Mouse (Mus musculus): ENCODE results near the gene Cd164. TPM values are rescaled to one million over a fixed set of nuclear protein-coding genes. Genes with fewer than 3 reads are reported as not detected.

Cd164 gene
- 124 TPM for polyA plus RNA-seq (2014; fragmentation: Illumina TruSeq; extraction: RNeasy Lipid Tissue Mini Kit (QIAGEN cat#74804); ENCODE audit: low read depth, low replicate concordance)

DNA sequence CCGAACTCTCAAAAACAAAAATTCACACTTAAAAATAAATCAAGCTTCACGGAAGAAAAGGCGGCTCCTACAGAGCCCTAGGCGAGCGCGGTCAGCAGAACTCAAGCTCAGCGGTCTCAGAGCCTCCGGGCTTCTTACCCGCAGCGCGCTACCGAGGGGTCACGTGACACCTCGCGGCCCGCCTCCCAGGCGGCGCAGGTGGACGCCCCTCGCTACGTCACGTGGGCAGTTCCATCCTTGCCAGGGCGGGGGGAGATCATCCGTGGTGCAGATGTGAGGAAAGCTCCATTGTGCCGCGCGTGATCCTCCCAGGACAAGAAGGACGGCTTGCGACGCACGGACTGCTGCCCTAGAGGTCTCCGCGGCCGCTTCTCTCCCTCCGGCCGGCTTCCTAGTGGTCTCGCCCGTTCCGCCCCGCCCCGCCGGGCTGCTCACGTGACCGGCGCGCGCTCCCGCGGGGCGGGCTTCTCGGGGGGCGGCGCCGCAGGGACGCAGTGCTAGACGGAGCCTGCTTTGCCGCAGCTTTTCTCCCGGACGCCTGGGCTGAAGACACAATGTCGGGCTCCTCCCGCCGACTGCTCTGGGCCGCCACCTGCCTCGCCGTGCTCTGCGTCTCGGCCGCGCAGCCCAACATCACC lies at the start of gene Cd164:
Gene Cd164 (plus strand): TSS at position 434 of the 638 bp plus-strand sequence.

DNA sequence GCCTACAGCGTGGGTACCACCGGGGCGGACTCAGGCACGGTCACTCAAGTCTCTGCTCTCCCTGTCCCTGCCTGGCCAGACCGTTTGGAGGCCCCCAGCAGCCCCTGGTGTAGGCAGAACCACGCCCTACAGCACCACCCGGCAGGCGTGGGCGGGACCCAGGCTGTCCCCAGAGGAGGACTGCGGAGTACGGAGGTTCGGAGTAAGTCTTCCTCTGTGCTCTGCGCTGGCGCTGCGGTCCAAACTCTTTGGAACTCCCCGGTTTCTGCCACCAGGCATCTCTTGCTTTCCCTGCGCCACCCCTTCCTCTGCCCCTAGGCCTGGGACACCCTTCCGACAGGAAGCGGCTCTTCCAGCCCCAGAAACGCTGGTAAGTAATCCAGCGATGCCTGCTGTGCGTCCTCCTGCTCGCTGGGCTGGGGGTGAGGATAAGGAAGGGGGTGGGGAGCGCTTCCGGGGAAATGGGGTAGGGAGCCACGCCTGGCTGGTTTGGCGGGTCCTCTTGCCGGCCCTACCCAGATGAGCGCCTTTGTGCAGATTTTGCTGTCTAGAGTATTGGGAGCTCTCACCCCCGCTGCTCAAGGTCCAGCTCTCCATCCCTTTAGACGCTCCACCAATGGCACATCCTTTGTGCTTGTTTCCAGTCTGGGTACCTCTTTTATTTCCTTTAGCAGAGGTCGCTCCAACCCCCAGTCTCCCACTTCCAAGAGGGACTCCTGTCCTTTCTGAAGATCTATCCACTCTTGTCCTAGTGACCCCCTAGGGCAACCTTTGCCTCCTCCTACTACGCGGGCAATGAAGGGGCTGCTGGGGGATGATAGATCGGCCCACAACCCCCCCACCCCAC lies 42.8 kb upstream of the Cd164 start, which contains the start of gene Mical1:
Gene Mical1 (plus strand): TSS at position 144 of the 847 bp plus-strand sequence.

DNA sequence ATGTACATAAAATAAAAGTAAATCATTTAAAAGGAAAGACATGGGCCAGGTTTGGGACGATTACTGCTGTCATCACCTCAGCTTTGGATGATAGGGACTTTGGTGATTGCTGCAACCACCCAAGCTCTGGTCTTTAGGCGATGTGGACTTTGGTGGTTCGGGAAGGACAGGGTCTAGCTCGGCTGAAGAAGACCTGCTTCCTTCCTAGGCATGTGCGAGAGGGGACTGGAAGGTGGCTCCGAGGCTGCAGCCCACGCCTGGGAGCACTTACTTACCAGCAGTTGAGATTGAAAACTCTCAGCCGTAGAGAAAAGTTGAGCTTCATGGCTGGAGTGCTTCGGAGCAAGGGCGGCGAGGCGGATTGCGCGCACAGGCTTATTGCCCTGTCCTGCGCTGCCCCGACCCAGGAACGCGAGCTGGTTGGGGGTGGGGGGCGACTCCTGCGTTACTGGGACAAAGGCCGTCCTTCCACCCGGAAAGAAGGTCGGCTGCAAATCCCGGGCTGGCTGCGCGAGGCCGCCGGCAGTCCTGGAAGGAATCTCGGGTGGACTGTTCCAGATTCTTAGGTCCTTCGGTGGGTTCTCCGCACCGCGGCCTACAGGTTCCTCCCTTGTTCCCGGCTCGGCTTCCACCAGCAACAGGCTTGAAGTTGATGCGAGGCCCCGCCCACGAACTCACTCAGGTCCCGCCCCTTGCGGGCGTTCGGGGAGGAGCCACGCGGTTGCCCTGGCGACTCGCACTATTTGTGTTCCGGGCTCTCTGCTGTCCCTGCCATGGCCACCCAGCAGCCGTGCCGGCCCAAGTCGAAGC lies 29.3 kb upstream of the Cd164 start, which contains the start of the genes Smpd2 and Ppil6:
Gene Smpd2 (minus strand): TSS at position 662 of the 810 bp plus-strand sequence.
Gene Ppil6 (plus strand): TSS at position 732 of the 810 bp plus-strand sequence.

Other genes with a start within 250 kb of the Cd164 start
- gene Fig4, start 216.2 kb upstream of the Cd164 start, polyA plus RNA-seq (2014; fragmentation: Illumina TruSeq; extraction: RNeasy Lipid Tissue Mini Kit (QIAGEN cat#74804); ENCODE audit: low read depth, low replicate concordance): 32.6 TPM
- gene Ak9, start 215.4 kb upstream of the Cd164 start, polyA plus RNA-seq (2014; fragmentation: Illumina TruSeq; extraction: RNeasy Lipid Tissue Mini Kit (QIAGEN cat#74804); ENCODE audit: low read depth, low replicate concordance): not detected
- gene Zbtb24, start 69.0 kb upstream of the Cd164 start, polyA plus RNA-seq (2014; fragmentation: Illumina TruSeq; extraction: RNeasy Lipid Tissue Mini Kit (QIAGEN cat#74804); ENCODE audit: low read depth, low replicate concordance): 7.2 TPM
- gene Mical1, start 43.1 kb upstream of the Cd164 start, polyA plus RNA-seq (2014; fragmentation: Illumina TruSeq; extraction: RNeasy Lipid Tissue Mini Kit (QIAGEN cat#74804); ENCODE audit: low read depth, low replicate concordance): 17.7 TPM
- gene Smpd2, start 29.0 kb upstream of the Cd164 start, polyA plus RNA-seq (2014; fragmentation: Illumina TruSeq; extraction: RNeasy Lipid Tissue Mini Kit (QIAGEN cat#74804); ENCODE audit: low read depth, low replicate concordance): 38.8 TPM
- gene Ppil6, start 29.0 kb upstream of the Cd164 start, polyA plus RNA-seq (2014; fragmentation: Illumina TruSeq; extraction: RNeasy Lipid Tissue Mini Kit (QIAGEN cat#74804); ENCODE audit: low read depth, low replicate concordance): 1.8 TPM
- gene Ccdc162, start 197.2 kb downstream of the Cd164 start, polyA plus RNA-seq (2014; fragmentation: Illumina TruSeq; extraction: RNeasy Lipid Tissue Mini Kit (QIAGEN cat#74804); ENCODE audit: low read depth, low replicate concordance): not detected